ENCODE assay signal across 16 mouse cellular contexts in the genomic region with DNA sequence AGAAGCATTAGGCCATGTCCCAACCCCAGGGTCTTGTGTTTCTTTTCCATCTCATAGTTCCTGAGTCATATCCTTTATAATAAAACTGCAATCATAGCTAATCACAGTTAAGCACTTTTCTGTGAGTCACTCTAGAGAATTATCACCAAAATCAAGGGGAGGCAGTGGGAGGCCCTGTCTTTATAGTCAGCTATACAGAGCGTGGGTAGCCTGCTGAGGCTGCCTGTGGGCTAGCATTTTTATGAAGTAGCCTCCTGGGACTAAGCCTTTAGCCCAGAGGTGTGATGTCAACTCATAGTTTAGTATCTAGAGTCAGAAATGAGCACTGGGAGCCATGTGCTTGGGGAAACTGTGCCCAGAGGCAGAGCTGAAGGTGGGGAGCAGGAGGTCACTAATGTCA.
"Had no signal": no experiment of that assay in that cellular context is flagged by ENCODE, and none has a peak within 500 bp of the region (broad histone marks: within the 10 kb centered on the region; RNA-seq: fewer than 3 reads in every experiment).

No protein-coding gene starts in this region.

- H3K27ac ChIP-seq: neural tube, embryonic 13.5 days; neural tube, embryonic 15.5 days; stomach, embryonic 15.5 days; stomach, postnatal 0 days had no signal

- H3K27me3 ChIP-seq: neural tube, embryonic 13.5 days; neural tube, embryonic 15.5 days; stomach, embryonic 15.5 days had no signal

- DNase-seq: retina, postnatal 1 day; right cerebral cortex, adult 18-20 months; right cerebral cortex, postnatal 14 days; right cerebral cortex, postnatal 25 days; right cerebral cortex, postnatal 4 days; spleen, adult 18-20 months; thymus, adult 18-20 months; thymus, adult 2 months; thymus, postnatal 14 days; thymus, postnatal 25 days; thymus, postnatal 36 days; thymus, postnatal 4 days had no signal

- H3K4me3 ChIP-seq: neural tube, embryonic 13.5 days; neural tube, embryonic 15.5 days; stomach, embryonic 15.5 days had no signal

- H3K9me3 ChIP-seq: neural tube, embryonic 13.5 days; neural tube, embryonic 15.5 days; stomach, embryonic 15.5 days had no signal

- H3K4me1 ChIP-seq: stomach, embryonic 15.5 days had no signal

- H3K36me3 ChIP-seq: neural tube, embryonic 13.5 days; neural tube, embryonic 15.5 days; stomach, embryonic 15.5 days had no signal
